Mouse (Mus musculus) midbrain, postnatal 0 days (tissue): ENCODE measurements around the gene Ears2. TPM values are rescaled to one million over a fixed set of nuclear protein-coding genes. Genes with fewer than 3 reads are reported as not detected.

Source experiments
- ATAC-seq: fragments of 200-750 bp; cut with Nextera tagmentation; 2 replicates; pipeline ENCODE4 v1.8.0; 2017; ENCODE audit warnings: moderate number of reproducible peaks, mild to moderate bottlenecking, moderate TSS enrichment, moderate library complexity; ENCODE audit not compliant: low FRiP score
- DNase-seq: peaks from one replicate; pipeline ENCODE4 v3.0.0-alpha.2; 2015; ENCODE audit warnings: low spot score
- H3K27ac ChIP-seq: fragments of 300-500 bp; sonication (generic); 2 replicates; pipeline ENCODE4 v1.5.1; 2014; ENCODE audit warnings: low read depth, mild to moderate bottlenecking, low read length, mixed read lengths
- H3K27me3 ChIP-seq: fragments of 300-500 bp; sonication (generic); 2 replicates; pipeline ENCODE4 v1.6.1; 2014; ENCODE audit warnings: low read length, control low read depth, mixed read lengths; ENCODE audit not compliant: insufficient read depth
- H3K36me3 ChIP-seq: fragments of 300-500 bp; sonication (generic); 2 replicates; pipeline ENCODE4 v1.6.1; 2014; ENCODE audit warnings: low read length, control low read depth, mixed read lengths; ENCODE audit not compliant: insufficient read depth
- H3K4me1 ChIP-seq: fragments of 300-500 bp; sonication (generic); 2 replicates; pipeline ENCODE4 v1.6.1; 2014; ENCODE audit warnings: mild to moderate bottlenecking, control low read depth, antibody characterized with exemption, low read length, mixed read lengths; ENCODE audit not compliant: insufficient read depth
- H3K4me2 ChIP-seq: fragments of 300-500 bp; sonication (generic); 2 replicates; pipeline ENCODE4 v1.6.1; 2014; ENCODE audit warnings: low read depth, mild to moderate bottlenecking, low read length, mixed read lengths; ENCODE audit not compliant: poor library complexity, severe bottlenecking
- H3K4me3 ChIP-seq: fragments of 300-500 bp; sonication (generic); 2 replicates; pipeline ENCODE4 v1.5.1; 2014; ENCODE audit warnings: low read depth, mild to moderate bottlenecking, low read length, moderate library complexity
- H3K9ac ChIP-seq: fragments of 300-500 bp; sonication (generic); replicated peaks from 2 replicates; pipeline ENCODE4 v1.6.1; 2014; ENCODE audit warnings: mild to moderate bottlenecking, low read length, moderate library complexity, mixed read lengths; ENCODE audit not compliant: poor library complexity, severe bottlenecking
- H3K9me3 ChIP-seq: fragments of 300-500 bp; sonication (generic); 2 replicates; pipeline ENCODE4 v1.6.1; 2016; ENCODE audit warnings: low read length, control low read depth
- CTCF ChIP-seq: IDR thresholded peaks from 2 replicates; pipeline ENCODE4 v1.5.1; 2016; ENCODE audit warnings: antibody characterized with exemption, mild to moderate bottlenecking
- WGBS: fragments of 180-500 bp; shearing (Covaris S2); extraction: QIAGEN DNeasy Blood & Tissue Kit; methylation state at CpG from one replicate; pipeline ENCODE4 v1.1.7; 2014; 5-methylcytosine and 5-hydroxymethylcytosine counted together
- polyA plus RNA-seq: library from polyadenylated mRNA; unstranded; fragments of >200 nt; fragmentation: Nextera tagmentation; extraction: Ambion mirVana; gene quantifications from 2 replicates; pipeline ENCODE4 v1.2.1, GENCODE M21; 2015
- total RNA-seq: library from RNA; depleted of rRNA; stranded (reverse); fragments of >200 nt; gene quantifications from 2 replicates; pipeline ENCODE4 v1.2.3, GENCODE M21; 2014

Ears2 gene
- total and polyA plus RNA-seq, 2 experiments from 2014 or later, result 7.5 to 15.3 TPM

DNA sequence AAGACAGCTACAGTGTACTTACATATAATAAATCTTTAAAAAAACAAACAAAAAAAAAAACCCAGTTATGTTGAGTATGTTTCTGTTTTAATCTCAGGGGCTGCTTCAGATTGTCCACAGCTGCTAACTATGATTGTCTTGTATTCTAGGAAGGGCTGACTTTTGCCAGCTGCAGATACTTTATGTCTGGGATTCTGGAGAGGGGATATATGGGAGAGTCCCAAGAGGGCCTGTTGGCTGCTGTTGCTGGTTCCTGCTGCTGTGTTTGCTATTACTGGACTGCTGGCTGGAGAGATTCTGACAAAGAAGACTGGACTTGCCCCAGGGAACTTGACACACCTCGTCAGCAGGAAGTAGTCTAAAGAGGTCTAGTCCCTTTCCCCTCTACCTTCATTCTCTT lies 16.2 kb downstream of the Ears2 start:
- H3K36me3 ChIP-seq, result peaks cover 28% of the 10 kb centered on the region
- H3K27me3 ChIP-seq, result no peaks in the 10 kb centered on the region
- no peak overlapping the region for H3K4me3 ChIP-seq
- 86% methylated on average over 1 of the region's 1 CpGs for WGBS
- DNase-seq, result no peak
- no peak overlapping the region for H3K27ac ChIP-seq
- no peak for ATAC-seq
- H3K9me3 ChIP-seq, result no peaks in the 10 kb centered on the region
- H3K9ac ChIP-seq, result no peak overlapping the region
- TF ChIP-seq CTCF, result no peak
- H3K4me1 ChIP-seq, result no peaks in the 10 kb centered on the region
- H3K4me2 ChIP-seq, result no peak overlapping the region

- no peak overlapping the region for H3K9ac ChIP-seq
- no peak for TF ChIP-seq CTCF
- no peak overlapping the region for H3K4me2 ChIP-seq
- ATAC-seq (no peak), DNase-seq (no peak)
- no peak overlapping the region for H3K27ac ChIP-seq
- H3K36me3 ChIP-seq, result peaks cover 25% of the 10 kb centered on the region
- H3K4me3 ChIP-seq, result no peak overlapping the region
- H3K27me3 ChIP-seq, result no peaks in the 10 kb centered on the region
- H3K9me3 ChIP-seq, result no peaks in the 10 kb centered on the region
- H3K4me1 ChIP-seq, result no peaks in the 10 kb centered on the region
- WGBS, result 95% methylated on average over 9 of the region's 9 CpGs
Measured at GRCm38 (mm10) chr7:122048191-122048590, 18.9 kb downstream of the Ears2 start.

DNA sequence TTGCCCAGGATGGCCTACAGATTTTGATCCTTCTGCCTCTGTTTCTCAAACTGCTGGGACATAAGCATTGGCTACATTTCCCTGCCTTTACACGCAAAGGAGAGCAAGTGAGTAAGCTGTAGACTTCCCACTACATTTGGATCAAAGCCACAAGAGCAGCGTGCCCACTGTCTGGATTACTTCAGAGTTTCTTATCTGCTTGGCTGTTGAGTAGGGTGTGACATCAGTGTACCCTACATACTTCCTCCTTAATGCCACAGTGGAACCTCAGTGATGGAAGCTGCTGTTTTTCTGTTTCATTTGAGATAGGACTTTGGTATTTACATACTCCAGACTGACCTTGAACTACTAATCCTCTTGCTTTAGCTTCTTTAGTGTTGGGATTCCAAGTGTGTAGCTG lies 20.2 kb downstream of the Ears2 start:
- DNase-seq, result no peak
- ATAC-seq, result no peak
- H3K4me3 ChIP-seq, result no peak overlapping the region
- H3K27me3 ChIP-seq, result no peaks in the 10 kb centered on the region
- H3K36me3 ChIP-seq, result peaks cover 25% of the 10 kb centered on the region
- no peak overlapping the region for H3K9ac ChIP-seq
- H3K27ac ChIP-seq, result no peak overlapping the region
- H3K4me2 ChIP-seq, result no peak overlapping the region
- no peaks in the 10 kb centered on the region for H3K4me1 ChIP-seq
- 94% methylated on average over 2 of the region's 2 CpGs for WGBS
- no peaks in the 10 kb centered on the region for H3K9me3 ChIP-seq
- TF ChIP-seq CTCF, result no peak

- Histone ChIP-seq H3K4me2 (no peak overlapping the region), H3K27ac (no peak overlapping the region), H3K9ac (no peak overlapping the region), H3K4me3 (no peak overlapping the region), H3K27me3 (no peaks in the 10 kb centered on the region), H3K36me3 (peaks cover 21% of the 10 kb centered on the region), H3K9me3 (no peaks in the 10 kb centered on the region), H3K4me1 (no peaks in the 10 kb centered on the region)
- TF ChIP-seq CTCF, result no peak
- 100% methylated on average over 1 of the region's 1 CpGs for WGBS
- no peak for ATAC-seq
- no peak for DNase-seq
Measured at GRCm38 (mm10) chr7:122045711-122046110, 21.4 kb downstream of the Ears2 start.

GRCm38 (mm10) chr7:122045181-122045634 lies 21.9 kb downstream of the Ears2 start:
- Histone ChIP-seq H3K27me3 (no peaks in the 10 kb centered on the region), H3K27ac (no peak overlapping the region), H3K9ac (no peak overlapping the region), H3K4me1 (no peaks in the 10 kb centered on the region), H3K9me3 (no peaks in the 10 kb centered on the region), H3K4me3 (no peak overlapping the region), H3K4me2 (no peak overlapping the region), H3K36me3 (peaks cover 21% of the 10 kb centered on the region)
- TF ChIP-seq CTCF, result no peak
- ATAC-seq (no peak), DNase-seq (no peak)
- 92% methylated on average over 4 of the region's 4 CpGs for WGBS

- no peaks in the 10 kb centered on the region for H3K4me1 ChIP-seq
- H3K36me3 ChIP-seq, result peaks cover 25% of the 10 kb centered on the region
- H3K9me3 ChIP-seq, result no peaks in the 10 kb centered on the region
- H3K9ac ChIP-seq, result no peak overlapping the region
- no peak for DNase-seq
- no peaks in the 10 kb centered on the region for H3K27me3 ChIP-seq
- no peak for TF ChIP-seq CTCF
- no peak overlapping the region for H3K4me3 ChIP-seq
- no peak for ATAC-seq
- 91% methylated on average over 8 of the region's 8 CpGs for WGBS
- no peak overlapping the region for H3K27ac ChIP-seq
- no peak overlapping the region for H3K4me2 ChIP-seq
Measured at GRCm38 (mm10) chr7:122044106-122044505, 23.0 kb downstream of the Ears2 start.
